Mouse (Mus musculus): Measurements from ENCODE around the gene Hmga1.

DNA sequence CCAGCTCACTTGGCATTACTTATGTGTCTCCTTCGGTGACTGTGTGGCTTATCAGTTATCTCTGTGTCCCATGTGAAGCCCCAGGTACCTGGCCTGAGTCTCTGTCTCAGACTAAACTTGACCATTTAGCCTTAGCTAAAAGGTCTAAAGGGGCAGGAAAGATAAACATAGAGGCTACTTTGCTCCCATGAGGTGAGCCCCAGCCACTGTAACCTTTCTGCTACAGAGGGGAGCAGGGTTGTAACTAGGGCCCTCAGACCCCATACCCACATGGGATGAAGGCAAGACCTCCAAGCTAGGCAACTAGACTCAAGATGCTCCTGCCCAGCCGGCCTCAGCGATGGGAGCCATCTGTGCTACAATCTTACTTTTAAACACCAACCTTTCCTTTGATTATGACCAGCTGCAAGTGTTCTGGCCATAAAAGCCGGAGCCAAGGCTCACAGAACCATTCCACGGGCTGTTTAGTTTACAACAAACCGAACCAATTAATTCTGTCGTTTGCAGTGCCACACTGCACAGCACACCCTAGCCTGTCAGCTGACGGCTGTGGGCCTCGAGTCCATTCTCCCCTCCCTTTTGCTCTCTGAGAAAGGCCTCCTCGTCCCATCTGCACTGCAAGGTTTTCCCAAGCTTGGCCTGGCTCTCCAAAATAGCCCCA, 18.9 kb downstream of the Hmga1 start:
- TF ChIP-seq GATA1 (IDR thresholded peaks at IDR 0.05; ENCODE audit: borderline replicate concordance, low read length): no peak
- TF ChIP-seq CTCF (IDR thresholded peaks at IDR 0.05; ENCODE audit: low read depth, low read length): no peak
- no peak for TF ChIP-seq TAL1 (conservative IDR thresholded peaks at IDR 0.05; ENCODE audit: low read depth, low read length)
